Mouse (Mus musculus) stomach, embryonic 14.5 days (tissue): ENCODE data around the gene Pramel1. TPM values are rescaled to one million over a fixed set of nuclear protein-coding genes. Genes with fewer than 3 reads are reported as not detected.
"Not testable (repeated sequence)": the region's sequence is repeated elsewhere in the genome, so short reads cannot be mapped to it uniquely, and the experiment has no call there.

Experiments
- ATAC-seq: fragments of 200-750 bp; cut with Nextera tagmentation; 2 replicates; pipeline ENCODE4 v1.8.0; 2017; ENCODE audit warnings: low read depth, moderate TSS enrichment; ENCODE audit not compliant: insufficient number of reproducible peaks, insufficient read depth, low FRiP score
- H3K27ac ChIP-seq: fragments of 300-500 bp; sonication (generic); 2 replicates; pipeline ENCODE4 v1.5.1; 2014; ENCODE audit warnings: mild to moderate bottlenecking, low read length, moderate library complexity, mixed read lengths
- H3K27me3 ChIP-seq: fragments of 300-500 bp; sonication (generic); 2 replicates; pipeline ENCODE4 v1.6.1; 2014; ENCODE audit warnings: low read length, control low read depth, mixed read lengths; ENCODE audit not compliant: control insufficient read depth, insufficient read depth
- H3K36me3 ChIP-seq: fragments of 300-500 bp; sonication (generic); 2 replicates; pipeline ENCODE4 v1.6.1; 2014; ENCODE audit warnings: mild to moderate bottlenecking, control low read depth, low read length, moderate library complexity, mixed read lengths; ENCODE audit not compliant: control insufficient read depth, insufficient read depth
- H3K4me1 ChIP-seq: fragments of 300-500 bp; sonication (generic); 2 replicates; pipeline ENCODE4 v1.6.1; 2014; ENCODE audit warnings: low read length, control low read depth, mixed read lengths; ENCODE audit not compliant: control insufficient read depth, insufficient read depth
- H3K4me2 ChIP-seq: fragments of 300-500 bp; sonication (generic); replicated peaks from 2 replicates; pipeline ENCODE4 v1.6.1; 2014; ENCODE audit warnings: low read depth, low read length, control low read depth
- H3K4me3 ChIP-seq: fragments of 300-500 bp; sonication (generic); 2 replicates; pipeline ENCODE4 v1.5.1; 2014; ENCODE audit warnings: low read depth, low read length, control low read depth
- H3K9ac ChIP-seq: fragments of 300-500 bp; sonication (generic); replicated peaks from 2 replicates; pipeline ENCODE4 v1.6.1; 2014; ENCODE audit warnings: low read depth, mild to moderate bottlenecking, control low read depth, low read length, moderate library complexity, mixed read lengths
- H3K9me3 ChIP-seq: fragments of 300-500 bp; sonication (generic); 2 replicates; pipeline ENCODE4 v1.6.1; 2016; ENCODE audit warnings: low read depth, low read length, control low read depth; ENCODE audit not compliant: control insufficient read depth
- WGBS: fragments of 180-500 bp; shearing (Covaris S2); extraction: QIAGEN DNeasy Blood & Tissue Kit; methylation state at CpG from one replicate; pipeline ENCODE4 v1.1.7; 2014; 5-methylcytosine and 5-hydroxymethylcytosine counted together
- polyA plus RNA-seq: library from polyadenylated mRNA; unstranded; fragments of >200 nt; fragmentation: Nextera tagmentation; extraction: Ambion mirVana; gene quantifications from 2 replicates; pipeline ENCODE4 v1.2.1, GENCODE M21; 2014

Pramel1 gene
- polyA plus RNA-seq, 1 experiment from 2014 or later = not detected

DNA sequence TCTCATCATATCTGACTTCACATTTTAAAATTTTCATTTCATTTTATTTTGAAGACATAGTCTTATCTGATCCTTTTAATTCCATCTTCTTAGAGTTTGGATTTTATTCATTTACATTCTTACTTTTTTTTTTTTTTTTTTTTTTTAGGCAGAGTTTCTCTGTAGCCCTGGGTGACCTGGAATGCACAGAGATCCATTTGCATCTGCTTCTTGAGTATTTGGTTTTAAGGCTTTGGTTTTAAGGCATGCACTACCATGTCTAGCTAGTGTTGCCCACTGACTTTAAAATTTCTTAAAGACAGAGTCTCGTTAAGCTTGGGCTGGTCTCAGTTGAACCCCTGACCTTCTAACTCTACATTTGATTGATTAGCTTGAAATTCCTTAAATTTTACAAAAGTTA, 19.4 kb downstream of the Pramel1 start:
- peaks cover 26% of the 10 kb centered on the region for H3K36me3 ChIP-seq
- no peak overlapping the region for H3K9ac ChIP-seq
- H3K27me3 ChIP-seq = no peaks in the 10 kb centered on the region
- H3K4me3 ChIP-seq = no peak overlapping the region
- no peaks in the 10 kb centered on the region for H3K4me1 ChIP-seq
- H3K4me2 ChIP-seq = no peak overlapping the region
- no peak overlapping the region for H3K27ac ChIP-seq
- 93% methylated on average over 1 of the region's 1 CpGs for WGBS
- ATAC-seq = no peak
- no peaks in the 10 kb centered on the region for H3K9me3 ChIP-seq

DNA sequence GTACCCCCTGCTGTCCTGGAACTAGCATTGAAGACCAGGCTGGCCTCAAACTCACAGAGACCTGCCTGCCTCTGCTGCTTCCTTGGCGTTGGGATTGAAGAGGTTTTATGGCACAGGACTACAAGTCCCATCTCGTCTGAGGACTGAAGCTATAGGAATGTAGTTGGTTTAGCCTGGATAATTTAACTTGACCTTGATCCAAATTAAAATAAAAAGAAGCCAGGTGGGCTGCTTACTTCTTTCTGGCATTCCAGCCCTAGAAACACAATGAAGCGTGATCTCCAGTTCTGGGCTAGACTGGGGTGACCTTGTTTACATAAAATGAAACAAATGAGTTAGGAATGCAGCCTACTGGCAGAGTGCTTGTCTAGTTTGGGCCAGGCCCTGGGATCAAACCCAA, 19.9 kb downstream of the Pramel1 start:
- no peak overlapping the region for H3K27ac ChIP-seq
- H3K4me2 ChIP-seq = no peak overlapping the region
- no peaks in the 10 kb centered on the region for H3K27me3 ChIP-seq
- WGBS = 95% methylated on average over 3 of the region's 3 CpGs
- no peak overlapping the region for H3K9ac ChIP-seq
- no peaks in the 10 kb centered on the region for H3K4me1 ChIP-seq
- H3K36me3 ChIP-seq = peaks cover 31% of the 10 kb centered on the region
- ATAC-seq = no peak
- H3K4me3 ChIP-seq = no peak overlapping the region
- no peaks in the 10 kb centered on the region for H3K9me3 ChIP-seq

DNA sequence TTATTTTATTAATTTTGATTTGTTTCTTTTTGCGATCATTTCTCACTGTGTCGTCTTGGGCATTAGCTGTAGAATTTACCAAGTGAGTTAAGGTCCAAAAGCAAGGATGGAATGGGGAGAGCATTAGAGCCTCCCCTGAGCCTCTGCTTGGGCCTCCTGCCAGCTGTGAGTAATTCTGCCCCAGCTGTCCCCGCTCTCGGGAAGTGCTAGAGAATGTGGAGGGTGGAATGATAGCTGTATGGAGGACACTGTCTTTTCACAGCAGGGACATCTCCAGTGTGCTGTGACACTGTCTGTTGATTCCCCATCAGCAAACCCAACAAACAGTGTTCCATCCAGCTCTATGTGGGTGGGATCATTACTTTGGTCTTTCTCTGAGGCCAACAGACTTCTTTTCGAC, 32.5 kb downstream of the Pramel1 start:
- not testable (repeated sequence) for H3K27me3 ChIP-seq, H3K4me2 ChIP-seq, H3K9ac ChIP-seq, H3K27ac ChIP-seq, H3K36me3 ChIP-seq, H3K4me1 ChIP-seq, H3K4me3 ChIP-seq, H3K9me3 ChIP-seq
- WGBS = 59% methylated on average over 5 of the region's 5 CpGs
- peak; percentile 23; the same call in 1 of the 2 replicates for ATAC-seq

Other genes with a start within 250 kb of the Pramel1 start
- 15.2 and 15.6 TPM in 2 replicates for gene Prdm2, start 181.4 kb upstream of the Pramel1 start, polyA plus RNA-seq
- 35.4 and 41.3 TPM in 2 replicates for gene Pdpn, start 94.9 kb upstream of the Pramel1 start, polyA plus RNA-seq
- not detected in 2 replicates for gene Lrrc38, start 44.7 kb upstream of the Pramel1 start, polyA plus RNA-seq
- gene Pramef8, start 18.0 kb downstream of the Pramel1 start, polyA plus RNA-seq = 15.1 and 18.4 TPM in 2 replicates
- gene Oog4, start 55.9 kb downstream of the Pramel1 start, polyA plus RNA-seq = not detected in 2 replicates
- gene Gm13043, start 116.9 kb downstream of the Pramel1 start, polyA plus RNA-seq = not detected in 2 replicates
- not detected in 2 replicates for gene Gm13040, start 141.5 kb downstream of the Pramel1 start, polyA plus RNA-seq
- gene BC080695, start 157.3 kb downstream of the Pramel1 start, polyA plus RNA-seq = not detected in 2 replicates
- not detected in 2 replicates for gene Gm13057, start 157.3 kb downstream of the Pramel1 start, polyA plus RNA-seq
- not detected in 2 replicates for gene Gm13083, start 220.6 kb downstream of the Pramel1 start, polyA plus RNA-seq